In genomic region chr8:13668367-13668766, GRCm38 (mm10) we compare ENCODE assay signal across 7 mouse cellular contexts. TPM values are rescaled to one million over a fixed set of nuclear protein-coding genes. Genes with fewer than 3 reads are reported as not detected.
DNase-seq lines count a peak whose midpoint lies in the region; ATAC-seq lines count a peak whose summit lies in the region.

No protein-coding gene starts in this region.

- no peak overlapping the region for H3K4me3 ChIP-seq in embryonic facial prominence, embryonic 13.5 days
- H3K4me3 ChIP-seq in heart, embryonic 12.5 days, result no peak overlapping the region
- H3K4me3 ChIP-seq in kidney, embryonic 16.5 days (ENCODE audit: low read length), result no peak overlapping the region
- H3K4me3 ChIP-seq in neural tube, embryonic 11.5 days (ENCODE audit: low read depth, low read length), result no peak overlapping the region
- H3K4me3 ChIP-seq in forebrain, embryonic 10.5 days, result no peak overlapping the region

- DNase-seq in neural tube, embryonic 11.5 days (ENCODE audit: low spot score), result peak; percentile 56
- DNase-seq in layer of hippocampus, adult 11-12 months (ENCODE audit: low spot score), result no peak
- no peak for DNase-seq in forebrain, embryonic 10.5 days (ENCODE audit: extremely low spot score, low spot score)
- DNase-seq in thymus, postnatal 10 days (ENCODE audit: low spot score in 2 of 2), result no peak

- H3K27me3 ChIP-seq in embryonic facial prominence, embryonic 13.5 days, result no peaks in the 10 kb centered on the region
- H3K27me3 ChIP-seq in heart, embryonic 12.5 days (replicated peaks), result no peaks in the 10 kb centered on the region
- H3K27me3 ChIP-seq in kidney, embryonic 16.5 days (ENCODE audit: insufficient read depth, low read length), result no peaks in the 10 kb centered on the region
- no peaks in the 10 kb centered on the region for H3K27me3 ChIP-seq in neural tube, embryonic 11.5 days (ENCODE audit: control insufficient read depth, insufficient read depth, low read length)
- no peaks in the 10 kb centered on the region for H3K27me3 ChIP-seq in forebrain, embryonic 10.5 days (ENCODE audit: poor library complexity, severe bottlenecking)

- H3K27ac ChIP-seq in embryonic facial prominence, embryonic 13.5 days, result peak overlapping the region; percentile 68
- H3K27ac ChIP-seq in heart, embryonic 12.5 days (ENCODE audit: poor library complexity, severe bottlenecking), result peak overlapping the region; percentile 83
- peak overlapping the region; percentile 81 for H3K27ac ChIP-seq in kidney, embryonic 16.5 days (ENCODE audit: low read length)
- no peak overlapping the region; the same call in 1 of the 2 replicates for H3K27ac ChIP-seq in neural tube, embryonic 11.5 days (ENCODE audit: low read depth, low read length)
- no peak overlapping the region; the same call in 1 of the 2 replicates for H3K27ac ChIP-seq in forebrain, embryonic 10.5 days

- WGBS in embryonic facial prominence, embryonic 13.5 days, result 40% methylated on average over 10 of the region's 10 CpGs
- WGBS in heart, embryonic 12.5 days, result 10% methylated on average over 10 of the region's 10 CpGs
- 35% methylated on average over 10 of the region's 10 CpGs for WGBS in kidney, embryonic 16.5 days
- WGBS in neural tube, embryonic 11.5 days, result 54% methylated on average over 10 of the region's 10 CpGs
- 77% methylated on average over 10 of the region's 10 CpGs for WGBS in forebrain, embryonic 10.5 days

- H3K9ac ChIP-seq in embryonic facial prominence, embryonic 13.5 days, result no peak overlapping the region
- H3K9ac ChIP-seq in heart, embryonic 12.5 days, result no peak overlapping the region
- H3K9ac ChIP-seq in kidney, embryonic 16.5 days (replicated peaks; ENCODE audit: low read length), result no peak overlapping the region
- no peak overlapping the region for H3K9ac ChIP-seq in neural tube, embryonic 11.5 days (ENCODE audit: low read length)

- peaks cover 36% of the 10 kb centered on the region for H3K4me1 ChIP-seq in embryonic facial prominence, embryonic 13.5 days
- peaks cover 99% of the 10 kb centered on the region for H3K4me1 ChIP-seq in heart, embryonic 12.5 days (replicated peaks)
- H3K4me1 ChIP-seq in kidney, embryonic 16.5 days (ENCODE audit: insufficient read depth, low read length), result peaks cover 11% of the 10 kb centered on the region; the same call in 1 of the 2 replicates
- H3K4me1 ChIP-seq in neural tube, embryonic 11.5 days (ENCODE audit: control insufficient read depth, insufficient read depth, low read length), result no peaks in the 10 kb centered on the region; the same call in 1 of the 2 replicates
- H3K4me1 ChIP-seq in forebrain, embryonic 10.5 days, result peaks cover 27% of the 10 kb centered on the region

- ATAC-seq in embryonic facial prominence, embryonic 13.5 days (ENCODE audit: insufficient number of reproducible peaks, insufficient read depth, low FRiP score, low TSS enrichment, low read depth), result no peak
- ATAC-seq in heart, embryonic 12.5 days (ENCODE audit: insufficient number of reproducible peaks, low FRiP score), result 0 out of 2 replicates have a peak, but pooled peaks have one; percentile 52
- ATAC-seq in kidney, embryonic 16.5 days (ENCODE audit: low FRiP score, low TSS enrichment), result peak; percentile 83
- no peak for ATAC-seq in neural tube, embryonic 11.5 days (ENCODE audit: insufficient read depth, low FRiP score, low TSS enrichment)

- no peak overlapping the region for H3K4me2 ChIP-seq in embryonic facial prominence, embryonic 13.5 days
- H3K4me2 ChIP-seq in heart, embryonic 12.5 days, result peak overlapping the region; percentile 27
- no peak overlapping the region for H3K4me2 ChIP-seq in kidney, embryonic 16.5 days (replicated peaks; ENCODE audit: low read depth, low read length)
- no peak overlapping the region for H3K4me2 ChIP-seq in neural tube, embryonic 11.5 days (ENCODE audit: low read depth)

- H3K36me3 ChIP-seq in embryonic facial prominence, embryonic 13.5 days, result no peaks in the 10 kb centered on the region
- H3K36me3 ChIP-seq in heart, embryonic 12.5 days, result no peaks in the 10 kb centered on the region
- H3K36me3 ChIP-seq in kidney, embryonic 16.5 days (ENCODE audit: insufficient read depth, low read length), result no peaks in the 10 kb centered on the region
- no peaks in the 10 kb centered on the region for H3K36me3 ChIP-seq in neural tube, embryonic 11.5 days (ENCODE audit: control insufficient read depth, insufficient read depth, low read length)
- H3K36me3 ChIP-seq in forebrain, embryonic 10.5 days (replicated peaks), result 0 out of 2 replicates have a peak, but pooled peaks cover 3% of the 10 kb centered on the region

- no peaks in the 10 kb centered on the region for H3K9me3 ChIP-seq in embryonic facial prominence, embryonic 13.5 days
- no peaks in the 10 kb centered on the region for H3K9me3 ChIP-seq in heart, embryonic 12.5 days (replicated peaks)
- no peaks in the 10 kb centered on the region for H3K9me3 ChIP-seq in kidney, embryonic 16.5 days (ENCODE audit: low read length)
- H3K9me3 ChIP-seq in neural tube, embryonic 11.5 days (ENCODE audit: control insufficient read depth, low read length), result no peaks in the 10 kb centered on the region
- no peaks in the 10 kb centered on the region for H3K9me3 ChIP-seq in forebrain, embryonic 10.5 days

RNA-seq across cellular contexts. Expression of gene Rasa3, which starts 9.0 kb away (rescaled TPM):
- 25.5 and 29.1 TPM in 2 replicates for polyA plus RNA-seq in embryonic facial prominence, embryonic 13.5 days (2015; fragmentation: Nextera tagmentation; extraction: Ambion mirVana)
- 35.1 and 41.5 TPM in 2 replicates for polyA plus RNA-seq in heart, embryonic 12.5 days (2016; fragmentation: Nextera tagmentation; extraction: Ambion mirVana)
- polyA plus RNA-seq in kidney, embryonic 16.5 days (2015; fragmentation: Nextera tagmentation; extraction: Ambion mirVana), result 23.8 and 28.2 TPM in 2 replicates
- polyA plus RNA-seq in neural tube, embryonic 11.5 days (2014; fragmentation: Nextera tagmentation; extraction: Ambion mirVana), result 30.5 and 31.3 TPM in 2 replicates
- polyA plus RNA-seq in forebrain, embryonic 10.5 days (2016; fragmentation: Nextera tagmentation; extraction: Ambion mirVana), result 24.8 and 27.2 TPM in 2 replicates

RNA-seq across cellular contexts. Expression of gene Cfap97d2, which starts 37.3 kb away (rescaled TPM):
- 0.15 TPM in 1 of 2 replicates, not detected in the other for polyA plus RNA-seq in embryonic facial prominence, embryonic 13.5 days (2015; fragmentation: Nextera tagmentation; extraction: Ambion mirVana)
- polyA plus RNA-seq in heart, embryonic 12.5 days (2016; fragmentation: Nextera tagmentation; extraction: Ambion mirVana), result 0.26 TPM in 1 of 2 replicates, not detected in the other
- polyA plus RNA-seq in kidney, embryonic 16.5 days (2015; fragmentation: Nextera tagmentation; extraction: Ambion mirVana), result 0.19 TPM in 1 of 2 replicates, not detected in the other
- polyA plus RNA-seq in neural tube, embryonic 11.5 days (2014; fragmentation: Nextera tagmentation; extraction: Ambion mirVana), result 0.38 and 0.52 TPM in 2 replicates
- polyA plus RNA-seq in forebrain, embryonic 10.5 days (2016; fragmentation: Nextera tagmentation; extraction: Ambion mirVana), result 1.4 and 2.0 TPM in 2 replicates

Comparison
In these comparisons a context has a peak if more than half of its experiments do, and no peak if none do; other contexts are left out.
1. ATAC-seq: peak in heart, embryonic 12.5 days (single experiment) and kidney, embryonic 16.5 days (single experiment); none in embryonic facial prominence, embryonic 13.5 days (single experiment) and neural tube, embryonic 11.5 days (single experiment).
2. H3K27ac ChIP-seq: peak in embryonic facial prominence, embryonic 13.5 days (single experiment), heart, embryonic 12.5 days (single experiment) and kidney, embryonic 16.5 days (single experiment); none in neural tube, embryonic 11.5 days (single experiment) and forebrain, embryonic 10.5 days (single experiment).